Mouse (Mus musculus): ENCODE data around the gene Gadl1.

Gene Gadl1

DNA sequence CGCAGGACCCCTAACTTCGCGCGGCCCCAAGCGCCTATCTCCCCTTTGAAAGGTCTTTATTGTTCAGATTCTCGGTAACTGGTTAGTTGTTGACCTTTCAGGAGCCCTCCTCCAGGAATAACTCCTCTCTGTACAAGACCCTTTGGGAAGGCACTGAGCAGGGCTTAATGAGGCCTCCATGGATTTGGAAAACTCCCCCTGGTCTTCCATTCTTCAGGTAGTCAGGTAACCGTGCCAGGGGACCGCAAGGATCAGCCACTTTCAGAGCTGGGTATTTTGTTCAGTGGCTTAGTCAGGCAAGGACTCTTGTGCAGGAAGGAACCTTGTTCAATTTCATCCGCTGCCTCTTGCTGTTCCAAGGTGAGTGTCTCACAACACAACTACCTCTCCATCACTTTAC, at the start of gene Gadl1:
Gene Gadl1, plus strand, starts transcription at position 301 of the 400 bp plus-strand sequence.
- DNase-seq, result no peak

DNA sequence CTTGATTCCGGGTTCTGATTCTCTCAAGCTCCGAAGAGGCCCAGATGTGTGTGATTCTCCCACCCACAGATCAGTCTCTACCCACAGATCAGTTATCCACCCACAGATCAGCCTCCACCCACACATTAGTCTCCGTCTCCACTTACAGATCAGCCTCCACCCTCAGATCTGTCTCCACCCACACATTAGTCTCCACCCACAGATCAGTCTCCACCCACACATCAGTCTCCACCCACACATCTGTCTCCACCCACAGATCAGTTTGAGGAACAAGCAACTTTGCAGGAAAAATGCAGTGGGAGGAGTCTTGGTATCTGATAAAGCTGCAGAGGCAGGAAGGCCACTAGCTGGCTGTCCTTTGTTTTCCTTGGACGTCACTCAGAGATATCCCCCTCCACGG, 46.5 kb upstream of the Gadl1 start:
- no peak for DNase-seq

DNA sequence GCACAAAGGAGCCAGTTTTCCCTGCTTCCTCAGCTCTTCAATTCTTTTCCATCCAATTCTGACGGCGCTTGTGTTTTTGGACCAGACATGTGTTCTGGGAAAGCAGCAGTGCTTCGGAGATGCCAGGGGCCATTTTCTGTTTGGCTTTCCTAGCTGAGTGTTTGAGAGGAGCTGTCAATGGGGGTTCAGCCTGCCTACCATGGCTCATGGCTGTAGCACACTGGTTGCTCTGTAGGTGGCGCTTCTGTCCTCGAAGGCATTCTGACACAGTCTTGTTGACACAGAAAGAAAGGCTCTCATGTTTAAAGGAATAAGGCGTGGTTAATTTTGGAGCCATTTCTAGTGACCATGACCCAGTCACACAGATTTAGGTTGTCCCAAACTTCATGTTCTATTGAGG, 45.9 kb upstream of the Gadl1 start:
- DNase-seq, result no peak

- DNase-seq, result no peak
Observed at GRCm38 (mm10) chr9:115867277-115867676, 42.0 kb upstream of the Gadl1 start.

DNA sequence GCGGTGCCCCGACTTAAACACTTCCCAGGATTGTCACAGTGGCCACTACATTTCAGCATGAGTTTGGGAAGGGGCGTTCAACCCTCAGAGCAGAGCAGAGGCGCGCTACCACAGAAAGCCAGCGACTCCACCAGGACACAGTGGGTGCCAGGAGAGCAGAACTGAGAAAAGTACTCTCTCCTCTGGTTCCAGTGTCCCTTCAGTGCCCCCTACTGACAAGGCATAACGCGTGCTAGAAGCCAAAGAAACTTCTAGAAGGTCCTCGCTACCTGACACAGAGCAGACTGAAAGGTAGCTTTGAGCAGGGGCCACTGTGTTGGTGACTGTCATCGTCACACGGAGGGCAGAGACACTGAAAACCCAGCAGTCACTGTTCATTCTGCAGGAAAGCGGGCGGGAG, 39.1 kb upstream of the Gadl1 start:
- DNase-seq, result no peak

- DNase-seq, result no peak
Observed at GRCm38 (mm10) chr9:115870640-115871039, 38.6 kb upstream of the Gadl1 start.

DNA sequence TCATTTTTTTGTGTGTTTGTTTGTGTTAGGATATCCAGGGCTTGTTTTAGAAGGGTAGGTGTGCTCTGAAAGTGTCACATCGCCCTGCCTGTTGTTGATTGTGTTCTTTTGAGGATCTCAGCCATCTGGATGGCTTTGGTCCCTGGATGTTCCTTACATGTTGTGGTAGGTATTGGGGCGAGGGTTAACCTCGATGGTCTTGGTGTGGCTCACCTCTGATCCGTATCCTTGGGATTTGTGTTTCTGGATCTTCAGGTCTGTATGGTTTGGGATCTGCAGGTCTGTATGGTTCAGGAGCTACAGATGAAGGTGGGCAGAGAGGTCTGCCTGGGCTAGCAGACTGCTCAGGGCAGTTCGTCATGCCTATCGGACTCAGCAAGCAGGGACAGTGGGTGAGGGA, 28.8 kb upstream of the Gadl1 start:
- no peak for DNase-seq

- DNase-seq, result no peak
Observed at GRCm38 (mm10) chr9:115881137-115881536, 28.1 kb upstream of the Gadl1 start.

DNA sequence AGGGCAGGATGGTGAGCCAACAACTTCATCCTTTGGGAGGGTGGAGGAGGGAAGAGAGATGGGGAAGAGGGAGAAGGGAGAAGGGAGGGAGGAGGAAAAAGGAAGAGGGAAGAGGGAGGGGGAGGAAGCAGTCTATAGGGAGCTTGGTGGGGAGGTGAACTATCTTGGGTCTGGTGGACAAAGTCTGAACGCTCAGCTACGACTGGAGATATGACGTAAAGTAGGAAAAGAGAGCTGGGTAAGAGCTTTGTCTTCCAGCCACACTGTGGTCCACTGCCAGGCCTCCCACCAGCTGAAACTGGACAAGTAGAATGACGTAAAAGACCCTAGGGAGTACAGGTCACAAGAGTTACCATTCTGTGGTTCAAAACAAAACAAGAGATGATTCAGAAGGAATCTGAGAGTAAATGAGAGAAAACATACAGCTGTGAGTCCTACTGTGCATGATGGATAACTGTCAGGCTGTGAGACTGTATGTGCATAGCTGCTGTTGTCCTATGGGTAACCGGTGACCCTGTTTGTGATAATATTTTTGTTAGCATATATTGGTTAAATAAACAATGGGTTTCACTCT, 26.5 kb upstream of the Gadl1 start:
- DNase-seq, result no peak

DNA sequence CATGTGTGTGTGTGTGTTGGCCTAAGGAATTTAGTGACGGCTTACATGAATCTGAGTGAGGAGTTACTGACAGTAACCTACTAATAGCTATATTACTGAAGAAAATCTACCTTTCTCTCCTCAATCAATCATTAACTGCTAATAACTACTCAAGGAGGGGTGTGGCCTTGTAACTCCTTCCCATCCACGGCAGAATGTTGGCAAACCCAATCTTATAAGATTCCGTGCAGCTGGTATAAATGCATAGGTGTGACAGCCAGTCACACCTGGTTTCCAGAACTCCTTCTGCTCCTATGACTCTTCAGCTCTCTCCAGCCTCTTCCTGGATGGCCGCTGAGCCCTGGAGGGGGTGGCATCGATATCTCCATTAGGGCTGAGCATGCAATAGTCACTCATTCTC, 25.8 kb upstream of the Gadl1 start:
- no peak for DNase-seq

DNA sequence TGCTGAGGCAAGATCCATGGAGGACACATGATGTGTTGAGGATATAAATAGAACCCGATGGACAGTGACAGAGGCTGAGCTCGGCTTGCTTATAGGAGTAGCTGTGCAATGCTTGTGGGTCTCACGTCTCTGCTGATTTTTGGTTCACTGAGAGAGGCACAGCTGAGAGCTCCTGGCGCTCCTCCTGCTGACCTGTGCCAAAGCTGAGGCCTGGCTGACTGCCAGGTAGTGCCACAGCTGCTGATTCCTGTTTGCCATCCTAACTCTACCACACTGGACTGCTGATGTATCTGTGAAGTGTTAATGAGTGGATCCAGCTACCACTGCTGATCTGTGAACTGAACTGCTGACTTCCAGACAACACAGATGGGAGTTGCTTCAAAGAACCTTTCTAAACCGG, 21.7 kb upstream of the Gadl1 start:
- DNase-seq, result no peak

DNA sequence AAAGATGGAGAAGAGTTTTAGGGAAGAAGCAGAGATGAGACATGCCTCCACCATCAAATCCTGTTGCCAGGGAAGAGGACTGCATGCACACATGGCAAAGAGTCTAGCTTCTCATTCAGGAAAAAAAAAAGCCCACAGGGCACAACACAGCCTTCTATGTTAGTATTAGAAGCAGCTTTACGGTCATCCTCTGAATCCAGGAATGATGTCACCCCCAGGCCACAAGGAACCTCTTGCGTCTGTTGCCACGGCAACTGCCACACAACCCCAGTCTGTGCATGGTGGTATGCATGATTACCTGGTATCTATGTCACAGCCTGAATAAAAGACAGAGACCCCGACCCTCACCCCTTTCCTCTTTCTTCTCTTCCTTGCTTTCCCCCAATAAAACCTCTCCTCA, 16.1 kb upstream of the Gadl1 start:
- DNase-seq, result no peak

- DNase-seq, result no peak
Observed at GRCm38 (mm10) chr9:115893947-115894346, 15.3 kb upstream of the Gadl1 start.

GRCm38 (mm10) chr9:115908325-115908724, 930 bp upstream of the Gadl1 start:
- no peak for DNase-seq

- no peak for DNase-seq
Observed at GRCm38 (mm10) chr9:115914006-115914405, 4.8 kb downstream of the Gadl1 start.

GRCm38 (mm10) chr9:115915586-115916270, 6.5 kb downstream of the Gadl1 start:
- DNase-seq, result no peak

DNA sequence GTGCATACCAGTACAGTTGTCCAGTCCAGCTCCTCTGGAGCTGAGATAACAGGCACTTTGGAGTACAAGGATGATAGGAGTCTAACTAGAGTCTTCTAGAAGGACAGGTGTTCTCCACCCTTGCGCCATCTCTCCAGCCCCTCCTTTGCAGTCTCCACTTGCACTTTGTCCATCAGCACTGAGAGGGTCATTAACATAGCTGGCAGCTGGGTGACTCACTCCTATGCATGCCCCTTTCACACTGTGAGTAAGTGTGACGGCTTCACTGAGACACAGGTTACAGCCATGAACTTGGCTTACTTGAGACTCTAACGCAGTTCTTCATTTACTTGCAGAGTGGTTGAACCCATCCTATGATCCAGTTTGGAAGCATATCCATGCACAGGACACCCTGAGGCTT, 10.5 kb downstream of the Gadl1 start:
- DNase-seq, result no peak

- DNase-seq, result no peak
Observed at GRCm38 (mm10) chr9:115922662-115923061, 13.4 kb downstream of the Gadl1 start.

GRCm38 (mm10) chr9:115924094-115924493, 14.8 kb downstream of the Gadl1 start:
- no peak for DNase-seq

DNA sequence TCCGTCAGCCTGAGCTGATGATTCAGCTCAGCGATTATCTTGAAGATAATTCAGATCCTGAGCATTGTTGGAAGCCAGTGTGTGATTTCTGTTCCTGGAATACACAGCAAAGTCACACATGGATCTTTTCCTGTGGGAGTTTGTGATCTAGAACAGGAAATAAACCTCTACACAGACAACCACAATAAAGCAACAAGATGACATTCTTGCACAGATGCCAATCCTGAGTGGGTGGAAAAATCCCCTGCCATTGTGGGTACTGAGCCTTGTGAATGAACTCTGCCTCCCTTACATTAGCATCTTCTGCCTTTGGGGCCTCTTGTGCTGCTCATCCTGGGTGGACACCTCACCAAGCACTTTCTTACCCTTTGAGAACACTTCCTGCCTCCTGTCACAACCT, 22.5 kb downstream of the Gadl1 start:
- DNase-seq, result no peak

GRCm38 (mm10) chr9:115932741-115933140, 23.5 kb downstream of the Gadl1 start:
- DNase-seq, result no peak

- no peak for DNase-seq
Observed at GRCm38 (mm10) chr9:115933243-115933964, 24.1 kb downstream of the Gadl1 start.

DNA sequence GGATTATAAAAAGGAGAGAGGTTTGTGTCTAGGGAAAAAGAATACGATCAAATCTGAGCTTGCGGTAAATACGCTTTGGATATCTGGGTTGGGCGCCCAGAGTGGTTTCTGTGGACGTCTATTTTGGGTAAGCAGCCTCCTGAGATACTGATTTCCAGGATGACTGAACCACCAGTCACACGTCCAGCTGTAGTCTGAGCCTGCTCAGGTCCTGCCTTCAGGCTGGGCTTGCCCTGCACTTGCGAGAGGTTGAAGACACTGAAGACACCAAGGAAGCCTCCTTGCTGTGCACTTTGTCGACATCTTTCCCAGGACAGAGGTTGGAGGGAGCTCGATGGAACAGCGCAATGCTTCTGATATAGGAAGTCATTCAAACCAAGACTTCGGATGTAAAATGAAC, 25.0 kb downstream of the Gadl1 start:
- DNase-seq, result no peak

GRCm38 (mm10) chr9:115936350-115936749, 27.1 kb downstream of the Gadl1 start:
- DNase-seq, result no peak
